Mouse (Mus musculus) urinary bladder, postnatal 36 days (tissue): ENCODE results near the gene Kcnk7.

ENCODE experiments used
- DNase-seq, 2 experiments: peaks; one replicate each; pipeline ENCODE4 v3.0.0; 2022; ENCODE audit warnings: low spot score in 2 of 2, mixed read lengths in 1 of 2

Gene Kcnk7

GRCm38 (mm10) chr19:5749476-5749875 is 45.3 kb downstream of the Kcnk7 start:
- no peak for DNase-seq

- no peak for DNase-seq
These were observed 46.8 kb downstream of the Kcnk7 start for GRCm38 (mm10) chr19:5750951-5751350.

- DNase-seq, result no peak
These were observed 47.6 kb downstream of the Kcnk7 start for GRCm38 (mm10) chr19:5751742-5752141.

- no peak for DNase-seq
These were observed 52.3 kb downstream of the Kcnk7 start for GRCm38 (mm10) chr19:5756321-5756985.
